Mouse (Mus musculus): ENCODE measurements around the gene Nrp1. TPM values are rescaled to one million over a fixed set of nuclear protein-coding genes. Genes with fewer than 3 reads are reported as not detected.

Nrp1 gene
- polyA plus RNA-seq, 1 experiment from 2014 or later = 39.4 TPM

DNA sequence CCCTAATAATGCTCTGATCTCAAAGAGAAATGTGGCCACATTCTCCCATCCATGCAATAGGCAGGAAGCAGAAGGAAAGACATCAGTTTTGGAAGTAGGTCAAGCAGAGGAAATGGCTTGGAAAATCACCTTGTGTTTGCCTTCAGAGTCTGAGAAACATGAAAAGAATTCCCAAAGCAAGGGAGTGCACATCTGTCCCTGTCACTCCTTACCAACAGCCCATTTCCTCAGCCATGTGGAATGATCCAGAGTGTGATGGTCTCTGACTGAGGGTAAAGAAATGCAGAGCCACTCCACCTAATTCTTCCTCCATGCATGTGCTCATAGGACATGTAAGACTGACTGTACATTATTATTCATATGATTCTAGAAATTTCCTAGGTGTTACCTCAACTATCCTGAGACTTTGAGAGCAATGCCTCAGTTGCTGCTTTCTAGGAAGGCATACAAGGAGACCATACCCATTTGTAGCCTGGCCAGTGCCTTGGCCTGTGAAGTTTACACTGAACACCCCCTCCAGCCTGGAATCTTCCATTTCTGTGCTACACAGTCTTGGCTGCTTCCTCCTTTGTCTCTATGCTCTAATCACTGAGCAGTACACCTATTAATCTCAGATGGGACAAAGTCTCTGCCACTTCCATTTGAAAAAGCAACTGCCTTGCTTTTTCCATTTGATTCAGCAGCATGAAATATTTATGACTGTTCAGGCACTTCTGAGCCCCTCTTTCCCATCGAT lies 183.1 kb downstream of the Nrp1 start:
- WGBS = 81% methylated on average over 1 of the region's 1 CpGs
- Histone ChIP-seq H3K9me3 (no peaks in the 10 kb centered on the region), H3K36me3 (replicated peaks) (no peaks in the 10 kb centered on the region), H3K4me1 (no peaks in the 10 kb centered on the region), H3K4me3 (no peak overlapping the region), H3K27me3 (replicated peaks; ENCODE audit: low read depth, poor library complexity, severe bottlenecking) (no peaks in the 10 kb centered on the region), H3K27ac (replicated peaks) (no peak overlapping the region)
- no peak for DNase-seq (ENCODE audit: low spot score)

DNA sequence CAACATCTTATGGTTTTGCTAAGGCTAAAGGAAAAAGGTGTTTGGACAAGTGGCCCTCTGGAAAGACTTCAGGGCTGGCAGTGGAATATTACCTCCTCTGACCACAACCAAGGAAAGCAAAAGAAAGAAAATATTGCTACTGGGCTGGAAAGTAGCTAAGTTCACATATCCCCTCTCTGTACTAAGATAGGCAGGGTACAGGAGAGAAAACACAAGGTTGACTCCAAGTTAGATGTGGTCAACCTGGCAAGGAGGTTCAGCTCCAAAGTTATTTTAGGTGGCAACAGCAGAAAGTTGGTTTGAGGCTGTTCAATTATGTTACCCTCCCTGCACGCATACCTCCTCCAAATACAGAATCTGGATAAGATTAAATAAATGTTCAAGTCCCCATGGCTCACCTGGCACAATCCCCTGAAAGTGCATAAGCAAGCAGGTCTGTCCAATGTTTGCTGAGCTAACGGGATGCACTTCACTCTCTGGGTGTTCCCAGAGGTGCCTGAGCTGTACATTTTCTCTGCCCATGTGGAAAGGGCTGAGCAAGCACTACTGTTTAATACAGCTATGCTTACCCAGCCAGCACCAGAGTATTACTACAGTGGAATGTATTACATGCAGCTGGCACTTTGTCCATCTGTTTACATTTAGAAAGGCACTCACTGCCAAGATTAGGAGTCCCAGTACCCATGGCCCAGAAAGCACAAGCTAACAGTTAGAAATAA lies 185.9 kb downstream of the Nrp1 start:
- WGBS = 83% methylated on average over 2 of the region's 2 CpGs
- H3K4me3 ChIP-seq = no peak overlapping the region
- H3K27ac ChIP-seq (replicated peaks) = no peak overlapping the region
- H3K4me1 ChIP-seq = no peaks in the 10 kb centered on the region
- no peaks in the 10 kb centered on the region for H3K36me3 ChIP-seq (replicated peaks)
- no peaks in the 10 kb centered on the region for H3K9me3 ChIP-seq
- no peak for DNase-seq (ENCODE audit: low spot score)
- no peaks in the 10 kb centered on the region for H3K27me3 ChIP-seq (replicated peaks; ENCODE audit: low read depth, poor library complexity, severe bottlenecking)

DNA sequence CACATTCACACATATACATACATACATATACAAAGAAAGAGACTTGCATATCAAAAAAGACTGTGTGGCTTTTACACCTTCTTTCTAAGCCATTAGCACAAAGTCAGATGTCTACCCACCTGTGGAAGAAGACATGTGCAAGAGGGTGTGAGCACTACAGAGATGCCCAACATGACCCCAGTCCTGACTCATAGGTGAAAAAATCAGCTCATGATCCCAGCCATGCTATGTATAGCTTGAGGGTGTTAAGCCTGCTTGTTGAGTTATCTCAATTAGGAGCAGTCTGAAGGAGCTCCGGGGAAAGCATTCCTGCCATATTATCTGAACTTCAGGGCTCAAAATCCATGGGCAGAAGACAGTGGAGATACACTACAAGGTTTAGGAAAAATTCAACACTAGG lies 187.9 kb downstream of the Nrp1 start:
- WGBS = 85% methylated on average over 1 of the region's 1 CpGs
- Histone ChIP-seq H3K9me3 (no peaks in the 10 kb centered on the region), H3K4me1 (no peaks in the 10 kb centered on the region), H3K27me3 (replicated peaks; ENCODE audit: low read depth, poor library complexity, severe bottlenecking) (no peaks in the 10 kb centered on the region), H3K27ac (replicated peaks) (no peak overlapping the region), H3K4me3 (no peak overlapping the region), H3K36me3 (replicated peaks) (no peaks in the 10 kb centered on the region)
- DNase-seq (ENCODE audit: low spot score) = no peak

DNA sequence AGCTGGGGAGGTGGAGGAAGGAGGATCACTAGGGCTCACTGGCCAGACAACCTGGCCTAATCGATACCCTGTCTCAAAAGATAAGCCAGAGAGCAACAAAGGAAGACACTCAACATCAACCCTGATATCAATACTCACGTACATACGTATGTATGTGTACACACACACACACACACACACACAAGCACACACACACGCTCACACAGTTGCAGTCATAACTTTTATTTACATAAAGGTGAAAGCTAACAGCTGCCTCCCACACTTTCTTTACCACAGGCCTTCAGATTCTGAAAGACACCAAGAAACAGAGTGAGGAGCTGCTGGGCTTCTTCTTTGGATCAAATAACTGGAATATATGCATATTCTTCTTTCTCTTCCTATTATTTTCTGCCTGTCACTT lies 189.0 kb downstream of the Nrp1 start:
- H3K4me1 ChIP-seq = no peaks in the 10 kb centered on the region
- H3K27me3 ChIP-seq (replicated peaks; ENCODE audit: low read depth, poor library complexity, severe bottlenecking) = no peaks in the 10 kb centered on the region
- 93% methylated on average over 4 of the region's 4 CpGs for WGBS
- no peak overlapping the region for H3K27ac ChIP-seq (replicated peaks)
- DNase-seq (ENCODE audit: low spot score) = no peak
- no peaks in the 10 kb centered on the region for H3K36me3 ChIP-seq (replicated peaks)
- no peak overlapping the region for H3K4me3 ChIP-seq
- no peaks in the 10 kb centered on the region for H3K9me3 ChIP-seq

DNA sequence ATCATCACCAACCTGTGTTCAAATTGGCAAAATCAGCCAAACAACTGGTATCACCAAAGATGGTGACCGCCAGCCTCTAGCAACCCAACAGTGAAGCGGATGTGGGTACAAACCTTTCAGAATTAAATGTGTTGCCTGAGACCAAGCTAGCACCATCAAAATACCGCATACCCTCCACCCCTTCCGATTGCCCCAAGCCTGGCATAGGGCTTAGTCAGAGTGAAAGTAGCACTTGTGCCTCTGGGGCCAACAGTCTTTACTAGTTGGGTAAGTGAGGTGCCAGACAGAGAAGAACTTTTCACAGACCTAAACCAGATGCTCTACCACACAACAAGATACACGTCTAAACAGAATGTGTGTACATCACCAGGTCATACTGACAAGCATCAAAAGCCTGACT lies 191.3 kb downstream of the Nrp1 start:
- H3K27me3 ChIP-seq (replicated peaks; ENCODE audit: low read depth, poor library complexity, severe bottlenecking) = no peaks in the 10 kb centered on the region

DNA sequence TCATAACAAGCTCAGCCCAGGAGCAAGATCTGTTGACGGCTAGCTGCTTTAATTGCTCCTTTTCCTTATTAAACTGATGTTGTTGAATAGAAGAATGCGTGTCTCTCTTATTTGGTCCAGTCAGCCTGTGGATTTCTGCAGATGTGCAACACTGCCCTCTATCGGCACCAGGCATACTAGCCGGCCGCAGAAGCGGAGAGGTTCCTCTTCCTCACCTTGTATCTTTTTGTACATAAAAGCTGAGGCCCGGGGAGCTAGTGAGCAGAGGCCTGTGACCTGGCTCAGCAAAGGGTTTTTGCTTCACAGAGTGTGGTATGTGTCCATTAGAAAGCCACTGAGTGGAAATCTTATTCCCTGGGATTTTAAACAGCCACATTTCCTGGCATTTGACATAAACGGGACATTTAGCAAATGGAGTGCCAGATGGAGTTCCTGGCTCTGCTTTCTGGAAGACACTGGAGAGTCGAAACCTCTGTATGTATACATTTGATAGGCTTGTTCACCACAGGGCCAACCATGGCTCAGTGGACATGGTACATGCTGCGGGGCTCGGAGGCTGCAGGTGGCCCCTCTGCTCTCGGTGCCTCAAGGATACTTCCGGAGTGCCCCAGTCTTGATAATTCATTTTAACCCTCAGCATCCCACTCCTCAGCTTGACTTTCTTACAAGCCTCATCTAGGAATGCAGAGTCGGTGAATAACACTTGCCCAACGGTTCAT lies 193.2 kb downstream of the Nrp1 start:
- Histone ChIP-seq H3K4me3 (no peak overlapping the region), H3K27me3 (replicated peaks; ENCODE audit: low read depth, poor library complexity, severe bottlenecking) (no peaks in the 10 kb centered on the region), H3K4me1 (no peaks in the 10 kb centered on the region), H3K36me3 (replicated peaks) (no peaks in the 10 kb centered on the region), H3K9me3 (no peaks in the 10 kb centered on the region), H3K27ac (replicated peaks) (no peak overlapping the region)
- 57% methylated on average over 15 of the region's 15 CpGs for WGBS
- DNase-seq (ENCODE audit: low spot score) = peak; percentile 67

More for the DNA sequence above, 191.3 kb downstream of the Nrp1 start:
- DNase-seq (ENCODE audit: low spot score) = no peak
- no peaks in the 10 kb centered on the region for H3K36me3 ChIP-seq (replicated peaks)
- no peaks in the 10 kb centered on the region for H3K9me3 ChIP-seq
- H3K4me1 ChIP-seq = no peaks in the 10 kb centered on the region
- WGBS = 92% methylated on average over 5 of the region's 5 CpGs
- H3K4me3 ChIP-seq = no peak overlapping the region
- no peak overlapping the region for H3K27ac ChIP-seq (replicated peaks)

MicroRNA genes within 50 kb of the gene (microRNA counts, 519-probe panel; counts per million panel counts)
- 188 counts per million, percentile 57 among the panel's probes with 10 or more counts for microRNA mmu-miR-1903

Small RNA genes within 50 kb of the gene (microRNA-seq; reads per million reads assigned to microRNA genes)
- gene Mir1903 = not detected
